Mouse (Mus musculus): ENCODE results near the gene Actn2. TPM values are rescaled to one million over a fixed set of nuclear protein-coding genes. Genes with fewer than 3 reads are reported as not detected.

Gene Actn2
- 5.2 and 7.6 TPM in 2 replicates for polyA plus RNA-seq (2012; rRNA removed)

DNA sequence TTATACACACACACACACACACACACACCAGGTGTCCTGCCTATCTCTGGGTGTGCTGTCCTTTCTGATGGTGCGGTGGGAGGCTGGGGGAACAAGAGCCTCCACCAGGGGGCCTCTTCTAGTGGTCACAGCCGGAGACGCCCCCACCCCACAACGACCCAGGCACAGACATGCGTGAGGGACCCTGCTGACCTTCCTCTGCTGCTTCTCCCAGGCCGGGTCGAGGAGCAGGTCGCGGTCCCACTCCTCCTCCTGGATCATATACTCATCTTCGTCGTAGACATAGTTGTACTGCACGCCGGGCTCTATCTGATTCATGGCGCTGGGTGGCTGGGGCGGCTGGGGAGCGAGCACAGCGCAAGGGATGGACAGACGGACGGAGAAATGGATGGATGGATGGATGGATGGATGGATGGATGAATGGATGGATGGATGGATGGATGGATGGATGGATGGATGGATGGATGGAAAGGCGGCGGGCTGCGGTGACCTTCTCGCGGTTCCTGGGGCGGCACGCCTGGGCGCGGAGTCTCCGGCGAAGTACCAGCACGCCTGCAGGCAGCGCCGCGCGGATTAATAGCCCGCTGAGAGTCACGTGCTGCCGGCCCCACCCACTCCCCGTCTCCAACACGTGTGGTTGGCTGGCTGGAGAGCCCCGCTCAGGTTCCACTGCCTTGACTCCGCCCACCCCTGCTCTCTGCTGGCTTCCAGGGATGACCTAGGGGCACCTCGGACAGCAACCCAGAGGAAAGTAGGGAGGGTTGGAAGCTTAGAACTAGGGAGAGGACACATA lies at the start of gene Actn2:
Actn2 (minus strand) TSS at position 578 of the 793 bp plus-strand sequence.
- 6% methylated on average over 43 of the region's 43 CpGs for WGBS
- no peak for DNase-seq (ENCODE audit: low read depth, low spot score)

DNA sequence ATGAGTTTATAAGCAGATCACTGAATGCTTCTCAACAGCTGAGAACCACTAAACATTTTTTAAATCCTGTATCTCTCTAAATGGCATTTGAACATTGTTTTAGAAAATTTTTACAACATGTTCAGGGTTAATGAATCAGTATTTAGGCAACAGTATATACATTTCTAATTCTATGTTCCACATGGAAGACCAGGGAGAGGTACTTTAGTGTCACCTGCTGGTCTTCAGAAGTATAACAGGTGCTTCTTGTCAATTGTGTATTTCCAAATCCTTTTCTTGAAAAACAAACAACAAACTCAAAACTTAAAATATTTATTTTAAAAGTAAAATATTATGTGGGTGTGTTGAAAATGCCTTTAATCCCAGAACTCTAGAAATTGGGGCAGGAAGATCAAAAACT lies 45.7 kb upstream of the Actn2 start:
- no peak for DNase-seq (ENCODE audit: low read depth, low spot score)

DNA sequence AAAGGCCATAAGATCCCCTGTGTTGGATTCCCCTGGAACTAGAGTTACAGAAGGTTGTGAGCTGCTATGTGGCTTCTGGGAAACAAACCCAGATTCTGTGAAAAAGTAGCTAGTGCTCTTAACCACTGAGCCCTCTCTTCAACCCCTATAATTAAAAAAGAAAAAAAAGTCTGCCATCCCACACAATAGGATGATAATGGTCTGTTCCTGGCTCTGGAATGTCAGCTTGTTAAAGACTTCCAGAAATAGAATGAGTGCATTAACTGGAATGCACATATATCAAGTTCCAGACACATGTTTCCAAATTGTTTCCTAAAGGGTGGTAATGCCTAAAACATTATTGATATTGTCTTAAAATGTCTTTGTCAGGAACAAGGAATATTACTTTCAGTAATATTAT lies 44.2 kb upstream of the Actn2 start:
- no peak for DNase-seq (ENCODE audit: low read depth, low spot score)

DNA sequence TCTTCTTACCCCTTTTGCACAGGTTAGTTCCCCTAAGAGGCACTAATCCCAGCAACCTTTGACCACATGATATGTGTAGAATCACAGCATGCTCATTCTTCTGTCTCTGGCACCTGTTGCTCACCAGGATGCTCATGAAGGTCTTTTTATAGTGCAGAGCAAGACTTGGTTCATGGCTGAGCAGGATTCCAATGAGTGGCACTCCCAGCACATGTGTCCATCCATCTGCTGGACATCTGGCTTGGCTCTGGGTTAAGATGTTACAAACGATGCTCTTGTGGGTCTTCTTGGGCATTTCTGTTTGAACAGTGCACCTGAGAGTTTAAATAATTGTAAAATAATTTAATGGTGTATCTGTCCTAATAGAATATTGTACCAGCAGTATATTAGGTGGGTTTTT lies 36.2 kb upstream of the Actn2 start:
- WGBS = 35% methylated on average over 1 of the region's 1 CpGs
- DNase-seq (ENCODE audit: low read depth, low spot score) = no peak

DNA sequence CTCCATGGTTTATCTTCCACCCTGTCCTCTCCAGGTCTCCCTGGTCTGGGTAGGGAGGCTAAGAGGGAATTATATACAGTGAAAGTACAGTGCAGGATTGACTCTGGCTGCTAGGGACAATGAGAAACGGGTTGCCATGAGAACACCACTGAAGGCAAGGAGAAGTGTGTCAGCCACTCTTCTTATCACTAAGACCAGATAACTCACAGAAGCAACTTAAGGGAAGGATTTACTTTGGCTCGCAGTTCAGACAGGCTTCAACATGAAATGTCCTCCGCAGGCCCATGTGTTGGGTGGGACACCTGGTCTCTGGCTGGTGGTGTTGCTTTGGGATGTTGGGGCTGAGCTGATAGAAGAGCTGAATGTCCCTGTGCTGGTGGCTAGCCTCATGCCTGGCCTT lies 32.2 kb upstream of the Actn2 start:
- no peak for DNase-seq (ENCODE audit: low read depth, low spot score)
- 84% methylated on average over 3 of the region's 3 CpGs for WGBS

DNA sequence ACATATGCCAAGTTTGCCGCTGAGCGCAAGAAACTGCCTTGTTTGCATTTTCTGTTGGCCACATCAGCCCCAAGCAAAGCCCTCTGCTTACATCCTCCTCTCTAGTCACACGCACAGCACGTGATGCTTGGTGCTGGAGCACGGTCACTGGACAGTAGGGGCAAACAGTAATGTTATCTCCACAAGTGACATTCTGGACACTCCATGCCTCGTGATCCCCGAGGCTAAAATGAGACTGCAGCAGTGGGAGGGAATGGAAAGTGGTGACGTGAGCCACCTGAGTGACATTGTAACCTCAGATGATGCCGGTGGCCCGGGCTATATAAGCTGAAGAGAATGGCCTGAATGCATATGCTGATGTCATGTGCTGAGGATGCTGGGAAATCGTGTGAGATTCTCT lies 29.4 kb upstream of the Actn2 start:
- no peak for DNase-seq (ENCODE audit: low read depth, low spot score)
- WGBS = 72% methylated on average over 11 of the region's 11 CpGs

DNA sequence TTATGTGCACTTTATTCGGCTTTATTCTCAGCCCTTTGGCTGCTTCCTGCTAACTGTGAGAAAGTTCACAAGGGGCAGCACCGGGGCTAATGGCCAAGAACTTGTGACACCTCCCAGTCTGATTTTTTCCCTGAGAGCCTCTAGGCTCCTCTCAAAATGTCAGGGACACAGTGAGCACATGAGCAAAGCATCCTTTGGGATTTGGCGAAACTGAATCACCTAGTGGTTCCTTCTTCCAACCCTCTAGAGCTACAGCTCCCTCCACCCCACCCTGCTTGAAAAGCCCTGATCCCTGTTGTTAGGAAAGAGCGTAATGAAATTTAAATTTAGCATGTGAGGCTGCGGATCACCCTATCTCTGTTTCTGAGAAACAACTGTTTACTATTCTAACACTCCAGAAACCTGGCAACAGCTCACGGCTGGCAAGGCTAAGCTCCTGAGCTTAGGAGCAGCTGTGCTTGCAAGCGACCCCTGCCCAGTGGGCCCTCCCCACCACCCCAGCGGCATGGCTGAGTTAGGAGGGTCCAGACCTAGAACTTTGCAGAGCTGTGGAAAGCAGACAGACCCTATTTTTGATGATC lies 28.6 kb upstream of the Actn2 start:
- no peak for DNase-seq (ENCODE audit: low read depth, low spot score)
- WGBS = 36% methylated on average over 8 of the region's 8 CpGs

DNA sequence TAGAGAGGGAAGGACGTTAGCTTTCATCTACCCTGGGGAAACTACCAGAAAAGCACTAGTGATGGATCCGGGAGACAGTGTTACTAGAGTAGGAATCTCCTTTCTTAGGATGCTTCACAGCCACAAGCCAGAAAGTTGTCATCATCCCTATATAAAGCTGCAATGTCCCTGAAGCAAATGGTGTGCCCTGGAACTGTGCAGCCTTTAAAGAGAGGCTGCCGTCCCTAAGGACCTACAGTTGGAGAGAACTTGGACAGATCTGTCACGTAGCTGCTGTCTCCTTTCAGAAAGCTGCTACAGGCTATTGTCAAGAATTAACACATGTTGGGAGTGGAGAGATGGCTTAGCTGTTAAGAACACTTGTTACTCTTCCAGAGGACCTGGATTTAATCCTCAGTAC lies 20.9 kb upstream of the Actn2 start:
- DNase-seq (ENCODE audit: low read depth, low spot score) = no peak
- WGBS = 82% methylated on average over 4 of the region's 4 CpGs

DNA sequence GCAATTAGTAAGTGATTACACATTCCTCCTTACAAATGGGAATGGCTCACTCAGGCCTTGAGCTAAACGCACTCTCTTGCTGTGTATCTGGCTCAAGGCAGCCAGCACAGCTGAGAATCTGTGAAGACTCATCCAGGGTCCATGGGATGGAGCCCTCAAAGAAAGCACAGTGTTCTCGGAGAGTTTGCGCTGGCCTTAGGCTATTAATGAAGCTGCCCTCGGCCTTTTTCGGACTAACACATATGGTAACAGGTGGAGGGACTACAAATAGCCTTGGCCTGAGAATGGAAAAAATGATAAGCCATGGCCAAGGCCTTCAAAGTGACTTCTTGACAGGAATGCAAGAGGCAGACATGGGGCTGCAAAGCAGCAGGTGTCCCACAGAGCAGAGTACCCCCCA lies 17.0 kb upstream of the Actn2 start:
- DNase-seq (ENCODE audit: low read depth, low spot score) = no peak
- WGBS = 79% methylated on average over 5 of the region's 5 CpGs

DNA sequence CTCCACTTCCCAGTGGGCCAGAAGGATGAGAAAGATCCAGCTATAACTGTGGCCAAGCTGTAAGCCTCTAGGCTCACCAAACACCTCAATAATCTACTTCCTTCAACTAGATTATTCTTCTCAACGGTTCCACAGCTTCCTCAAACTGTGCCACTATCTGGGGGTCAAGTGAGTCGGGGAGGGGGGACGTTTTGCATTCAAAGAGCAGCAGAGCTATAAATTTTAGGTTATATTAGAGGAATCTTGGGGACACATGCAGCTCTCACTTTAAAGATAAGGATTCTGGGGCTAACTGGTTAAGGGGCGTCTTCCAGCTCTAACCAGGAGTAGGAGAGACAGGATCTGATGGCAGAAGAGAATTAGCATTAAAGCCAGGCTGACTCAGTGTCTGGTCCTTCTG lies 15.6 kb upstream of the Actn2 start:
- 56% methylated on average over 4 of the region's 4 CpGs for WGBS
- no peak for DNase-seq (ENCODE audit: low read depth, low spot score)

DNA sequence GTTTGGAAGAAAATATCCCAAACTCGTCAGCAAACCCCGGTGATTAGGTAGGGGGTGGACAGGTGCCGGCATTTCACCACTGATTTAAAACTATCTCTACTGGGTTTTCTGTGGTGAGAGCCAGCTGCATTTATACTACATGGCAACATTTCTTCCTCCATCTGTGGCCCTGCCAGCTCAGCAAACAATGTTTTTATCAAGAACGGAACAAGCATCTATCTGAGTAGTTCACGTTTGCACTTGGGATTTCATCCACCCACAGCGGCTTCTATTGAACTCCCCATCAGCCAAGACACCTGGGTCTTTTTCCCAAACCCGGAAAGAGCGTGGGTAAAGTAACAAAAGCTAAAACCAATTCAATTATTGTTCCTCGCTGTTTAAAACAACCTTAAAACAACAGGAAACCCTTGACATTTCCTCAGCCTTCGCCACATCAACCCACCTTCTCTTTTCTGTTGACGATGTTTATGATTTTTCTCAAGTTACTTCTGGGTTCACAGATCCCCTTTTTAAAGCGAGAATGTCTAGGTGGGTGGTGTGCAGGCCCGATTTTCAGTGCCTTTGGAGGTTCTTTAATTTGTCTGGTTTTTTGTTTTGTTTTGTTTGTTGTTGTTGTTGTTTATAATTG lies 8.8 kb upstream of the Actn2 start:
- 63% methylated on average over 13 of the region's 13 CpGs for WGBS
- no peak for DNase-seq (ENCODE audit: low read depth, low spot score)

DNA sequence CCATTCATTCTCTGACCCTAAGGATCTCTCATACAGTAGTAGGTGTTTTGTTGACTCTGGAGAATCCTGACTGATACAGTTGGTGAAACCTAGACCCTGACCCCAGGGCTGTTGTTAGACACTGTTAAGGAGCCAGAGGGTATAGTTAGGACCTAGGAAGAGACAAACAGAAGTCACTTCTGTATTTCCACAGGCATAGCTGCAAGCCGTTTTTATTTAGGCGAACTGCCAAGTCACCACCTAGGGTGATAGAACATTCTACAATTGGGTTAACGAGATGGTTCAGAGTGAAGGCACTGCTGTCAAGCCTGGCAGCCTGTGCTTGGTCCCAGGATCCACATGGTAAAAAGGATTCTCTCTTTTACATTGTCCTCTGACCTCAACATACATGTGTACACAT lies 6.3 kb upstream of the Actn2 start:
- 67% methylated on average over 3 of the region's 3 CpGs for WGBS
- no peak for DNase-seq (ENCODE audit: low read depth, low spot score)

DNA sequence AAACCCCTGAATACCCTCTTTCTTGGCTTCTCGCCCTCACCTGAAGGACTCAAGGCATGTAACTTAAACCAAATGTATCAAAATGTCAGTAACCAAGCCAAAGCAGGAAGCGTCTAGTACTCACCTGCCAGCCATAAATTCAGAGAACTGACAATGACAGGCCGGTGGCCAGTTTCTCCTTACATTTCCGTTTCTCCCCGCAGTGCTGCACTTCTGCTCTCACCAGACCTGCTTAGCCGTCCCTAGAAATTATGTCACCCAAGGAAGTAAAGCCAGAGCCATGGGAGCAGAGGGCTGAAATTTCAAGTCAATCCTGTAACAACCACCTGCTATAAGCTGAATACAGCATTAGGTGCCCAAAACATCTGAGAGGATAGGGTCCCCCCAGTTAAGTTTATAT lies 887 bp upstream of the Actn2 start:
- WGBS = 12% methylated on average over 6 of the region's 6 CpGs
- no peak for DNase-seq (ENCODE audit: low read depth, low spot score)

DNA sequence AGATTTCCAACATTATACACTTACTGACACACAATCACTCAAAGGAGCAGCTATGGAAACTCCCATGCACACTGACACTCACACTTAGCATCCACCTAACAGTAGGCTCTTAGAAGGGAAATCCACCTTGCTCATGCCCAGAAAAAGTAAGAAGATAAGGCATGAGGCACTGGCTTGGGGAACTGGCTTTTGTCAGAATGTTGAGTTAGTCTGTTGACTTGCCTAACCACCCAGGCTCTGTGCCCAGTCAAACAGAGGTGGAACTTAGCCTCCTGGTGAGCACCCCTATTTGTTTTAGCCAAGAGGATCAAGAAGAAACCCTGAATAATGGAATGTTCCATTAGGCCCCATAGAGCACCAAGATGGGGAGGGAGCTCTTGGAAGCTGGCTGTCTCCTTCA lies 1.1 kb downstream of the Actn2 start:
- no peak for DNase-seq (ENCODE audit: low read depth, low spot score)

DNA sequence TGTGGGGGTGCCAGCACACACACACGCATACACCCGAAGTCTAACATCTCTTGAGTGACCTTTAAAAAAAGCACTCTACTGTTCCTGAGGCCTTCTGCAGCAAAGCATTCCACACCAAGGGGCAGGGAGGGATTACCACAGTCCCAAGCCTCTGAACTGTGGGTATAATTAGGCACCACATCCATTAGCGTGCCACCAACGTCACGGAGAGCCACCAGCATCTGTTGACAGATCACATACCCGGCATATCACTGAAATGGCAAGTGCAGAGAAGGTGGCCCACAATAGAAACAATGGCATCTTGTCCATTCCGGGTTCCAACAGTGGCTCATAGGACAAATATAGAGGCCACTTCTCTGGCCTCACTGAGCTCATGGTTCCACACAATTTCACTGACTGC lies 2.8 kb downstream of the Actn2 start:
- whole genome bisulfite sequencing = 74% methylated on average over 7 of the region's 7 CpGs

DNA sequence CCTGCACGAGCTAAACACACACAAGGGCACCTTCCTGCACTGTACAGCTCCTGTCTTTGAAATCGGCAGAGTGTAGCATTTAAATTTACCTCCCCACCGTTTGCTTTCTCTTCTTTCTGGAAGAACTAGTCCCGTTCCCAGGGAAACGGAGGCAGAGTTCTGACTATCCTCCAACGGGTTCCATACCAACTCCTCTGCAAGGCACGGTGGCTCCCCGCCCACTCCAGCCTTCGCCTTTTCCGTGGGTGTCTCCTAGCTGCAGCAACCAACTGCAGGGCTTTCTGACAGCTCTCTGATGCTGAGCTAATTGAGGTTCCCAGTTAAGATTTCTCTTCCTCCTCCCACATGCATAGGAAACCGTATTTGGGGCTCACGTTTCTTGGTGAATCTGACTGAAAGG lies 6.5 kb downstream of the Actn2 start:
- no peak for DNase-seq (ENCODE audit: low read depth, low spot score)
- 45% methylated on average over 12 of the region's 12 CpGs for WGBS

More for the DNA sequence above, 2.8 kb downstream of the Actn2 start:
- no peak for DNase-seq (ENCODE audit: low read depth, low spot score)

DNA sequence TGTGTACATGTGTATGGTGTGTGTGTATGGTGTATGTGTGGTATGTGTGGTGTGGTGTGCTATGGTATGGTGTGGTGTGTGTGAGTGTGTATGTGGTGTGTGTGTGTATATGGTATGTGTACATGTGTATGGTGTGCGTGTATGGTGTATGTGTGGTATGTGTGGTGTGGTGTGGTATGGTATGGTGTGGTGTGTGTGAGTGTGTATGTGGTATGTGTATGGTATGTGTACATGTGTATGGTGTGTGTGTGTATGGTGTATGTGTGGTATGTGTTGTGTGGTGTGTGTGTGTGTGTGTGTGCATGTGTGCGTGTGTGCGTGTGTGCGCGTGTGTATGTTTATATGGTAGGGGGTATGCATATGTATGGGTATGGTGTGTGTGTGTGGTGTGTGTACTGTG lies 9.0 kb downstream of the Actn2 start:
- 94% methylated on average over 5 of the region's 5 CpGs for WGBS
- DNase-seq (ENCODE audit: low read depth, low spot score) = no peak

DNA sequence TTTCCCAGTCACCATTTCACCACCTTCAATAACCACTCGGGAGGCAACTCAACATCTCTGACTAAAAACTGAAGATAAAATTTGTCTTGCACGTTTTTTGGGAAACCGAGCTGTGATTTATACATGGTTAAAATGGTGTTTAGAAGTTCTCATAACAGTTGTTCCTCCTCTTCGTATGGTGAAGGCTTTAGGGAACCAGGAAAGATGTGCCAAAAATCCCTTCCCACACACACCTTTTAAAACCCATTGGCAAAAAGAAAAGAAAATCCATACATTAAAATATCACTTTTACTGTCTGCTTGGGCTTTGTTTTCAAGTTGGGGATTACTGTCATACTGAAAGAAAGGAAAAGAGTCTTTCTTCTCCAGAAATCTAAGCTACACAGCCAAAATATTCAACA lies 12.2 kb downstream of the Actn2 start:
- no peak for DNase-seq (ENCODE audit: low read depth, low spot score)
- WGBS = 67% methylated on average over 4 of the region's 4 CpGs

DNA sequence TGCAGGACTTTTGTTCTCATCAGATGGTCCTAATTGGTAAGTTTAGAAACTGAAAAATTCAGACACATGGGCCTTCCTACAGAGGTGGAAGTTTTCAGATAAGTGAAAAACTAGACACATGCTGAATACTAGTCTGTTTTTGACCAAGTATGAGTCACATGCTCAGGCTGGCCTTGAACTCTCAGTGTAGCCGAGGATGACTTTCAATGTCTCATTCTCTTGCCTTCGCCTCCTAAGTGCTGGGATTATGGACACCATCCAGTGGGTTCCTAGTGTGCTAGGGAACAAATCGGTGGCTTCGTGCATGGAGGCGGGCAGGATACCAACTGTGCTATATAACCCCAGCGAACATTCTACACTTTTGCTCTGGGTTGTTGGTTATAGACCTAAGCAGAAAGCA lies 13.0 kb downstream of the Actn2 start:
- no peak for DNase-seq (ENCODE audit: low read depth, low spot score)
- 92% methylated on average over 6 of the region's 6 CpGs for WGBS

DNA sequence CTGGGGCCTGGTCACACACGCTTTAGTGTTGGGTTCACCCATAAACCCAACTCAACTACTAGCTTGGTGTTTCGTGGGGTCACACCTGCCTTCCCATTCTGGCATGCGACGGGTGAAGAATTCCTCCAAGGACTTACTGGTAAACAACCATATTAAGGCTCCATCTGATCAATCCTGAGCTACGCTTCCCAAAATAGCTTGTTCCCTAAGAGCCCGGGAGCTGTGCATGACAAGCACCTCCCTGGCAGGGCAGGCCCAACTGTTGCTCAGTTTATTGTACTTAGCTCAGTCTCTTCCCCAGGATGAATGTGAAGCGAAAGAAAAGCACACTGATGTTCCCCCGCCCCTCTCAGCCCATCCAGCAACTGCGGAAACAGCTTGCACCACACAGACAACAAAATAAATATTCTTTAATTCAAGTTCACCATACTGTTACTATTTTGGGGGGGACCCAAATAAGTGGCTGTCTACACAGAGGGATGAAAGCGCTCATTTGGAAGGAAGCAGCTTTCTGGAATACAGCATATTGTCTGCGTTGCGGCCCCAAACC lies 17.4 kb downstream of the Actn2 start:
- WGBS = 83% methylated on average over 12 of the region's 12 CpGs
- DNase-seq (ENCODE audit: low read depth, low spot score) = no peak

DNA sequence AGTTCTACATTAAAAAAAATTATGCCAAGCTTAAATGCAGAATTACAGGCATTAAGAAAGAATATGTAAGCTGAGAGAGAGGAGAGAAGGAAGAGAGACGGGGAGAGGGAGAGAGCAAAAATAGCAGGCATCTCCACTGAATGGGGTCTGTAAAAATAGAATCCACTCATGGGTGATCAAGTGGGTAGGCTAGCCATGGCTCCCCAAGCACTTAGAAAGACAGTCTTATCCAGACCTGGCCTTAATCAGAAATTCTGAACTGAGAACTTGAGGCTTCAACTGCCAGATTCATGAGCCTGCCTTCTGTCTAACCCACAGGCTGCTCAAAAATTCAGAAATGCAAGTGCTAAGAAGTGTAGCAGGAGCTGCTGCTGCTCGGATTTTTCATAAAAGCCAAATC lies 20.4 kb downstream of the Actn2 start:
- no peak for DNase-seq (ENCODE audit: low read depth, low spot score)
- WGBS = 62% methylated on average over 2 of the region's 2 CpGs

Data from large intestine, adult 2 months (tissue).